Mouse (Mus musculus) MEL (cell line): Measurements from ENCODE around the gene Vipr2.

ENCODE experiments used
- CTCF ChIP-seq, 3 experiments: IDR thresholded peaks in 2 of 3; conservative IDR thresholded peaks in 1 of 3; 2 replicates each; pipeline ENCODE4 v1.5.1; 2011 to 2012; ENCODE audit warnings: low read length in 3 of 3, low read depth in 2 of 3, mild to moderate bottlenecking in 2 of 3, improper control_type of control experiment in 1 of 3, inconsistent platforms in 1 of 3, mixed read lengths in 1 of 3, moderate library complexity in 1 of 3; ENCODE audit not compliant: control insufficient read depth in 1 of 3, insufficient read depth in 1 of 3, poor library complexity in 1 of 3, severe bottlenecking in 1 of 3
- EP300 ChIP-seq, 2 experiments: IDR thresholded peaks; 2 replicates each; pipeline ENCODE4 v1.6.1; 2011; ENCODE audit warnings: improper control_type of control experiment in 2 of 2, low read length in 2 of 2, low read depth in 1 of 2, mild to moderate bottlenecking in 1 of 2
- ETS1 ChIP-seq: IDR thresholded peaks from 2 replicates; pipeline ENCODE4 v1.6.1; 2012; ENCODE audit warnings: low read depth, mild to moderate bottlenecking, inconsistent platforms, low read length, improper control_type of control experiment, moderate library complexity
- GATA1 ChIP-seq: IDR thresholded peaks from 2 replicates; pipeline ENCODE4 v1.6.1; 2011; ENCODE audit warnings: low read depth, low read length, improper control_type of control experiment
- MAFK ChIP-seq: IDR thresholded peaks from 2 replicates; pipeline ENCODE4 v1.6.1; 2011; ENCODE audit warnings: low read depth, mild to moderate bottlenecking, low read length, improper control_type of control experiment, borderline replicate concordance
- POLR2A ChIP-seq, 2 experiments: IDR thresholded peaks; 2 replicates each; pipeline ENCODE4 v1.6.1; 2011 to 2012; ENCODE audit warnings: low read length in 2 of 2, mild to moderate bottlenecking in 2 of 2, control low read depth in 1 of 2, improper control_type of control experiment in 1 of 2, low read depth in 1 of 2, moderate library complexity in 1 of 2; ENCODE audit not compliant: control insufficient read depth in 1 of 2, insufficient read depth in 1 of 2, poor library complexity in 1 of 2
- RCOR1 ChIP-seq: IDR thresholded peaks from 2 replicates; pipeline ENCODE4 v1.6.1; 2012; ENCODE audit warnings: low read depth, mild to moderate bottlenecking, inconsistent platforms, low read length, improper control_type of control experiment
- SIN3A ChIP-seq: IDR thresholded peaks from 2 replicates; pipeline ENCODE4 v1.6.1; 2012; ENCODE audit warnings: low read length, improper control_type of control experiment, inconsistent platforms
- UBTF ChIP-seq: IDR thresholded peaks from 2 replicates; pipeline ENCODE4 v1.6.1; 2012; ENCODE audit warnings: low read depth, mild to moderate bottlenecking, inconsistent platforms, low read length, improper control_type of control experiment, moderate library complexity, borderline replicate concordance; ENCODE audit not compliant: insufficient read depth
- ZC3H11A ChIP-seq: IDR thresholded peaks from 2 replicates; pipeline ENCODE4 v1.6.1; 2012; ENCODE audit warnings: low read depth, mild to moderate bottlenecking, inconsistent platforms, low read length, improper control_type of control experiment

GRCm38 (mm10) chr12:116159223-116159622 lies 81.7 kb downstream of the Vipr2 start:
- TF ChIP-seq POLR2A (IDR thresholded peaks at IDR 0.05; ENCODE audit: control insufficient read depth in 1 of 2, insufficient read depth in 1 of 2, low read depth in 1 of 2, low read length in 2 of 2, poor library complexity in 1 of 2) (no peak), CTCF (IDR thresholded peaks at IDR 0.05 in 2 of 3, conservative IDR thresholded peaks at IDR 0.05 in 1 of 3; ENCODE audit: control insufficient read depth in 1 of 3, insufficient read depth in 1 of 3, low read depth in 2 of 3, low read length in 3 of 3, poor library complexity in 1 of 3, severe bottlenecking in 1 of 3) (no peak), EP300 (IDR thresholded peaks at IDR 0.05; ENCODE audit: low read depth in 1 of 2, low read length in 2 of 2) (no peak), ZC3H11A (no peak), MAFK (no peak), SIN3A (no peak), UBTF (no peak), RCOR1 (no peak), ETS1 (no peak), GATA1 (no peak)
